Mouse (Mus musculus) kidney, postnatal 36 days (tissue): ENCODE results near the gene Arrdc1.
A peak's percentile ranks its signal among the peaks of the same experiment; 100 is the strongest.

Experiments used
- DNase-seq, 2 experiments: peaks; one replicate each; pipeline ENCODE4 v3.0.0; 2021 to 2022; ENCODE audit warnings: mixed read lengths in 2 of 2

The Arrdc1 gene

DNA sequence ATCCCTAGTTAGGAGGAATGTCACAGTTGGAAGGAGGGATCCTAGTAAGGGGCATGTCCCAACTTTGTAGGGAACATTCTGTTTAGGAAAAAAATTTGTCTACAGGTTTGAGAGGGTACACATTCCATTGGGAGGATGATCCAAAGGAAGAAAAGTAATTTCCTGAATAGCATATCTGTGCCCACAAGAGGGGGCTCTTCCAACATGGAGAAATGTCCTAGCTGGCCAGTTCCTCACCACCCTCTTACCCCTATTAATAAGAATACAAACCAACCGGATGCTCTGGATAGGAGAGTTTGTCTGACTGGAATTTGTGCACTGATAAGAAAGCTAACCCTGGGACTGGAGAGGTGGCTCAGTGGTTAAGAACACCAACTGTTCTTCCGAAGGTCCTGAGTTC is 11.5 kb downstream of the Arrdc1 start:
- peak; percentile 46 to 59 for DNase-seq

DNA sequence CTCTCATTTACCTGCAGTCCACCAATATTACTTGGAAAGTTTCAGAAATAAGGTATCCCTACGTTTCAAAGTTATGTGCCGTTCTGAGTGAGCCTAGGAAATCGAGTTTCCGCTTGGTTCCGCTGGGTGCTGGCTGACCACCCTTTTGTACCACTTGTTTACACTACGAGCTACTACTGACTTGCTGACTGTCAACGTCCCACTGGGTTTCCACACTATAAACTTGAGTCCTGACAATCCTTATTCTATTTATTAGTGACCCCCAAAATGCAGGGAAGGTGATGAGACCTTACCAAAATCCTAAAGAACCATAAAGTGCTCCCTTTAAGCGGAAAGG is 15.2 kb downstream of the Arrdc1 start:
- DNase-seq = no peak

DNA sequence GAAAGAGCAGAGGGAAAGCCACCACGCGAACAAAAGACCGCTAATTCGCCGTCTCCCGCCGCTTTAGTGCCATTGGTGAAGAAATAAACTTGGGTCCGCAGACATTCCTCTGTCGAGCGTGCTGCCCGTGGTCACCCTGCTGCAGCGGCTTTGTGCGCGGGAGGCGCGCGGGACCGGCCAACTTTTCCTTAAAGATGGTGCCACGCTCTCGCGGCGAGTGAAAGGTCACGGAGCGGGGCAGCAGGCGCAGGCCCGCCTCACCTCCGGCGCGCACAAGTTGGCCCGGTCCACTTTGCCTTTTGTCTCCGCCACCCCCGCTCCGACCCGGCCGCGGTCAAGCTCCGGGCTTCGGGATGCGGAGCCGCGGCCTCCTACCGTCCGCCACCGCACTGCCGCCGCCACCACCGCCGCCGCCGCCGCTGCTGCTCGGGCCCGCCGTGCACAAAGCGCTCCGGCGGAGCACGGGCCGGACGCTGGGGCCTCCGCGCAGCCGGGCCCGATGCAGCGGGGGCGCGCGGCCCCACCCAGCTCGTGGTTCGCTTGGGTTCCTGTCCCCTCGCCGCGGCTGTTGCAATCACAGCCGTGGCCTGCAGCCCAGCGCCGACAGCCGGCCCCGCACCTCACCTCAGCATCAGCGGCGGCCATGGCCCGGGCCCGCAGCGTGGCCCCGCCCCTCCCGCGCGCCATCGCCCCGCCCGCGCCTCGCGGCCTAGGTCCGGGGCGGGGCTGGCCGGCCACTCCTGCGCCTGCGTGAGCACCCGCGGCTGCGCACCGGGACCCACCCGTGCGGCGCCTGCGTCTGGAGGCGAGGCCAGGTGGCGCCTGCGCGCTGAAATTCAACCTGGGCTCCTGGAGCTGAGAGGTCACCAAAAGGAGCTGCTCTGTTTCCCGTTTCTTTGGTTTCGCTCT is 15.9 kb downstream of the Arrdc1 start, which contains the start of gene Ehmt1:
Gene Ehmt1 (minus strand): TSS at position 685 of the 909 bp plus-strand sequence.
- DNase-seq = peak; percentile 95 to 97

DNA sequence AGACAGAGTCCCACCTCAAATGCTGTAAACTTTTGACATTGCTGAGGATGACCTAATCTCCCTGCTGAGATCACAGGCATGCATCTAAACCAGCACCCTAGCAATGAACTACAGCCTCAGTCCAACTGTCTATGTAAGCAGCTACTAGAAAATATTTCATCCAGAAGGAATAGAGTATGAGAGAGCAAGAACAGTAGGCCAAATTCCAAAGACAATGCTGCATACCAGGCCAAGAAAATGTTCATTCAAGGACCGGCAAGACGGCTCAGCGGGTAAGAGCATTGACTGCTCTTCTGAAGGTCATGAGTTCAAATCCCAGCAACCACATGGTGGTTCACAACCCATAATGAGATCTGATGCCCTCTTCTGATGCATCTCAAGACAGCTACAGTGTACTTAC is 20.3 kb downstream of the Arrdc1 start:
- DNase-seq = peak in 1 of 2 experiments; percentile 6

DNA sequence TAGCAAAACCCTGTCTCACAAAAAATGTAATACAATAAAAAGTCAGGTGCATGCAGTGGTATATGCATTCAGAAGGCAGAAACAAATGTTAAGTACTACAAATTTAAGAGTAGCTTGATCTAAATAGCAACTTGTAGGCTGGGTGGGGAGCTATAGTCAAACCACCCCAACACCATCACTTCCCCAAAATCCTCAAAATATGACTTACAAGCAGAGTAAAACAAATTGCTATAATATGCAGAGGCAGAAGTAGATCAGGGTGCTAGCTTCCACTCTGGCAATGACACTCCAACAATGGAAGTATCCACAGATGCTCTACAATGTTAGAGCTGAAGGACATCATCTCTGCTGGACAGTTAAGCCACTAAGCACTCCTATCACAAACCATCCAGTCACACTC is 22.5 kb downstream of the Arrdc1 start:
- no peak for DNase-seq

DNA sequence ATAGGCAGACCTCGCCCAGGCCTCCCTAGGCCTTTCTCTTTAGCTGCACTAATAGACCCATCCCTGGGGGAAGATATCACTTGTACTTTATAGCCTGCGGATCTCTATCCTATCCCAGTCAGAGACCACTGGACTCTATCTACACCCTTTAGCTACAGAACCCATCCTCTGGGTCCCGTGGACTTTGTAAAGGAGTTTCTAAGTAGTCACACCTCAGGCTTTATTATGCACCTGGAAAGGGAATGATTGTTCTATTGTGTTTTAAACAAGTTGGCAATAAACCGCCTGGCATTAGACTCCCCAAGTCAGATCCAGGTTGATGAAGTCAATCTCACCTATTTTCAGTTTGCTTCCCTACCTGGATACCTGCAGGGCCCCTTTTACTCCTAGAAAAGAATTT is 22.9 kb downstream of the Arrdc1 start:
- no peak for DNase-seq

DNA sequence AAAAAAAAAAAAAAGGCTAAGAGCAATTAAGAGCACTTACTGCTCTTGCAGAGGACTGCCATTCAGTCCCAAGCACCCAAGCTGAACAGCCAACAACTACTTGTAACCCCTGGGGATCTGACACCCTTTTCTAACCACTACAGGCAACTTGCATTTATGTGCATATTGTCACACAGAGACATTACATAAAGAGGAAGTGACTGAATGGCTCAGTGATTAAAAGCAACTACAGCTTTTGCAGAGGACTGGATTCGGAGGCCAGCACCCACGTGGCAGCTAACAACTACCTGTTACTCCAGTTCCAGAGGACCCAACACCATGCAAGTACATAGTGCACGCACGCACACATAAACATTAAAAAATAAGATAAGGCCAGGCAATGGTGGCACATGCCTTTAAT is 24.6 kb downstream of the Arrdc1 start:
- no peak for DNase-seq

DNA sequence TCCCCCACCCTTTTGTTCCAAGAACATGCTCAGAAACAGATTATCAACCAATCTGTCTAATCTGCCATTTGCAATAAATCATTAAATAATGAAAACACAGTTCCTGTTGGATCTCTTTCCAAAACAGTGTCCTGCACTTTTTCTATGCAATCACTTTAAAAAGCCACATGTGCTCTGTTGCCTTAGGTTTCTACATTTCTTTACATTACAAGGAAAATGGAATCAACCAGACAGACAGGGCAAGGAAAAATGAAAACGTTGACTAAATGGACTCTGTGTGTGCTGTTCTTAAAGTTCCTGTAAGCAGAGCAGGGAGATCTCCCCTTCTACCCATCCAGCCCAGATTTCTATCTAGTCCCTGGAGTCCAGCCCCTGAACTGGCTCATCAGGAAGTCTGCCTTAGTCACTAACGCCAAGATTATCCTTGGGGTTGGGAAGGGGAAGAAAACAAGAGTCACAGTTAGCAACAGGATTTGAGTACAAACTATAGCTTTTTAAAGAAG is 29.3 kb downstream of the Arrdc1 start:
- DNase-seq = no peak

DNA sequence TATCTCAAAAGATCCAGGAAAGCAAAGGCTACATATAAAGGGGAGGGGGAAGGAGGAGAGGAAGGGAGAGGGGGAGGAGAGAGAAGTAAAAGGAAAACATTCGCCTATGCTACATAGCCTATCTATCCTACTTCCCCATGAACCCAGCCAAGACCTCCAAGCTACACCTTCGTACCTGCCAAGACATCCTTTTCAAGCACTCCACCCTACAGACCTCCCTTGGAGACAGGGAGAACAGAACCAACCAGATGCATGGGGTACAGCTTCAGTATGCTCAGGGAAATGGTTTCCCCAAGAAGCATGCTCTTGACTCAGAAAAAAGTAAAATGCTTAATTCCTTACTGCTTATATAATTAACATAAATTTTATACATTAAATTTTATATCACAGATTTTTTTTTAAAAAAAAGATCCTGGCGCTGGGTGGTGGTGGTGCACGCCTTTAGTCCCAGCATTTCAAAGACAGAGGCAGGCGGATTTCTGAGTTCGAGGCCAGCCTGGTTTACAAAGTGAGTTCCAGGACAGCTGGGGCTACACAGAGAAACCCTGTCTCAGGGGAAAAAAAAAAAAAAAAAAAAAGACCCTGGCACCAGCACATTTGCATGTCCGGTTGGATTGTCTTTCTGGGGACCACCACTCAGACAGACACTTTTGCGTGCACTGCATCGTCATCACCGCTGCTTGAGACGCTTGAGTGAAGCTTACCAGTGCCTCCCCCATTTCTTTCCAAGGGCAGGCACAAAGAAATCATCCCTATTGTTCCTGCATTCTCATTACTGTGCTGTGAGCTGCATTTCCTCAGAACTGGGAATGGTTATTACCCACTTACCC is 30.0 kb downstream of the Arrdc1 start:
- DNase-seq = no peak

DNA sequence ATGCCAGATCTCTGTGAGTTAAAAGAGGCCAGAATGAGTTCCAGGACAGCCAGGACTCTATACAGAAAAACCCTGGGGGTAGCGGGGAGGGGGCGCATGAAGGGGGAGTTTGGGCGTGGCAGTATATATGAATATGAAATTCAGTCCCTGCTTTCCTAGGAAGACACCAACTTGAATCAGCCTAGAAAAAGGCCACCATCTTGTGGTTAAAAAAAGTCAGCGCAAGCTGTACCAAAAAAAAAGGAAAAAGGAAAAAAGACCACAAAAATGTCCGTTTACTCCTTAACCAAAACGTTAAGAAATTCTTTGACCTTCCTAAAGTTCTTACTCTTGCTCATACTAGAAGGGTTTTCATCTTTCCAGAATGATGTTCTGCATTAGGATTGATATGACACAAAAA is 32.1 kb downstream of the Arrdc1 start:
- DNase-seq = no peak

DNA sequence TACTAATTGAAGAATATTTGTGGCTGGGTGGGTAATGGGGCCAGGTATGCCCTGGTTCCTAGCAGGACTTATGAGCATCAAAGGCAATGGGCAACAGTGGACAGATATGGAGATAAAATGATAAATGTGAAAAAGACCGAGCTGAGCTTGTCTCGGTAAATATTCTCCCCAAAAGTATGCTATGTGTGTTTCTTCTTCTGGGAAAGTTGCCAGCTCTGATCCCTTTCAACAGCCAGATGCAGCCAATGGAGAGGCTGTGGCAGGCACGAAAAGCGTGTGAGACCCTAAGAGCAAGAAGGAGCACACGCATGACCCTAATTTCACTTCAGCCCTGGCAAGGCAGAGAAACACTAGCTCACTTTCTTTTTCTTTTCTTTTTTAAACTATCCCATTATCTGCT is 34.0 kb downstream of the Arrdc1 start:
- no peak for DNase-seq

DNA sequence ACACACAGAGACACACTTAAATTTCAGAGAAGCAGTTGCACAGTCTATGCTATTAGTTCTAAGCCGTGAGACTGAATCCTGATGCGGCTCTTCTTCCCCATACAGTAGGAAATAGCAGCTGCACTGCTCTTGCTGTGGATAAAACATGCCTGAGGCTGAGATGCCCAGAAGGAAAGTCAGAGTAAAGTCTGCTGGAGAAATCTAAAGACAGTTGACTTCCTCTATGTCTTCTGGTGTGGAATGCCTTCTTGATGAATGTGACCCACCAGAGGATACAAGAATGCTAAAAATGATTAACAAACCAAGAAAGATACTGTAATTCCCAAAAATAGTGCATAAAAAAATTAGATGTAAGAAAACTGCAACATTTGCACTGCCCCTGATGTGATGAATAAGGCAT is 35.8 kb downstream of the Arrdc1 start:
- DNase-seq = no peak

DNA sequence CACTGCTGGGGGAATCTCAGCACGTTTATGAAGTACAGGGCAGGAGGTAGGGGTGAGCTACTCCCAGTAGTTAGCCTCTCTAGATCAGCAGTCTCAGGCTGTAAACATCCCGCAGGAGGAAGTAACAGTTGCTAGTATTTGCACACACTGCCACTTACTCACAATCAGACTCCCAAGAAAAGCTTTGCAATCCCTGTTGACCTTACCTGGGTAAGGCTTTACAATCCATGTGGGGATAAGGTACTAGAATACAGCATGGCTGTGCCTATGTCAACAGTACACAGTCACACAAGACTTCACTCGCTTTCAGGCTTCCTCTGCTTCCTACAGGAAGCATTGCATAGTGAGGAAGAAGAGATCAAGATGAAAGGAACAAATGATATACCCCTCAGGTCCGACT is 38.3 kb downstream of the Arrdc1 start:
- no peak for DNase-seq

DNA sequence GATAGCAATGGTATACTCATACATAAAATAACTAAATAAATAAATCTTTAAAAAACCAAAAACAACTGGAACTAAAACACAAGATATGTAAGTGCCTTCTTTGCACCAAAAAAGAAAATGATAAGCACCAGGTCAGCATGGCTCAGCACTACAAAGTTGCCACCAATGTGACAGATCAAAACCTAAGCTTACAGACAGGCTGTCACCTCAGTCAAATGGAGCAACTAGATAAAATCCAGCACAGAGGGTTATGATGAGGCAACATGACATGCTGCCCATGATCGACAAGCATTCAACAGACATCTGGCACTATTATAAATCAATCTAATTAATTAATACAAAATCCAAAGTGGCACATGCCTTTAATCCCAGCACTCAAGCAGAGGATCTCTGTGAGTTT is 40.8 kb downstream of the Arrdc1 start:
- DNase-seq = no peak

DNA sequence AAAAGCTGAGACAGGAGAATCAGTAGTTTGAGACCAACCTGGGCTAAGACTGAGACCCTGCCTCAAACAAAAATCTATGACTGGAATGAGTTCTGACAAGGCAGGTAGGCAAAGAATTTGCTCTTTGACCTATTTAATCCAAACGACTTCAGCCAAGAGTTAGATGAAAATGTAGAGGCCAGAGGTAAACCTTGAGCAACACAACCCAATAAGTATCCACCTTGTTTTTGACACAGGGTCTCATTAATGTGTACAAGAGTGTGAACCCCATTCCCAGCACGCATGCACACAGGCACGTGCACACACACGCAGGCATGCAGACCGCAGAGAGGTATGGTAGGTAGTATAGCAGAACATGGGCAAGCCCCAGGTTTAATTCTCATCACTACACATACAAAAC is 42.7 kb downstream of the Arrdc1 start:
- DNase-seq = no peak

DNA sequence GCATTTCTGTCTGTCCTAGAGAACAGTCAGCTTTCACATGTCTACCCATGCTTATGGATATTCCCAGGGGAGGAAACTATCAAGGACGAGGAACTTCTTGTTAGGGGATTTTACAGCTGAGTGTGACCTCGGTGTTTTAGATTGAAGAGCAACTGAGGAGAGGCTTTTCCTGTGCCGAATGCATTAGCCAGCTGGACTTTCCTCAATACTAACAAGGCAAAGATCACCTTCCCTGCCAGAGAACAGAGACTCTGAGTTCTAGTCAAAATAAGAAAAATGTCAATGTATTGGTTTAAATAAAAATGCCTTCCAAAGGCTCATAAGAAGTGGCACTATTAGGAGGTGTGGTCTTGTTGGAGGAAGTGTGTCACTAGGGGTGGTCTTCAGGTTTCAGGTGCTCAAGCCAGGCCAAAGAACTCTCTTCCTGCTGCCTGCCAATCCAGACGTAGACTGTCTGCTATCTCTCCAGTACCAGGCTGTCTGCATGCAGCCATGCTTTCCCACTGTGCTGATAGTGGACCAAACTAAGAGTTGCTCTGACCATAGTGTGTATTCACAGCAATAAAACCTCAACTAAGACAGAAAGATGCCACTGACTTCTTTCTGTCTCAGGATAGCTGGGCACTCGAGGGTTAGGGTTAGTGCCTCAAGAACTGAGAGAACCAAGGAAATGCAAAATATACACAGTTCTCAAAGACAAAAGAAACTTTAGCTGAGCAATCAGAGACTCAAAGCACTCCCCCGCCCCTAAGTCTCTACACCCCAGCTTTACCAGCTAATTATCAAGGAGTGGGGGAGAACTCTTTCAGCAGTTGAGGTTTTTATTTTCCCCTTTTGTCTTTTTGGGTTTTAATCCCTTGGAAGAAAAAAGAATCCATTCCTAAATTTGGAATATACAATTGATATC is 44.3 kb downstream of the Arrdc1 start:
- DNase-seq = no peak

DNA sequence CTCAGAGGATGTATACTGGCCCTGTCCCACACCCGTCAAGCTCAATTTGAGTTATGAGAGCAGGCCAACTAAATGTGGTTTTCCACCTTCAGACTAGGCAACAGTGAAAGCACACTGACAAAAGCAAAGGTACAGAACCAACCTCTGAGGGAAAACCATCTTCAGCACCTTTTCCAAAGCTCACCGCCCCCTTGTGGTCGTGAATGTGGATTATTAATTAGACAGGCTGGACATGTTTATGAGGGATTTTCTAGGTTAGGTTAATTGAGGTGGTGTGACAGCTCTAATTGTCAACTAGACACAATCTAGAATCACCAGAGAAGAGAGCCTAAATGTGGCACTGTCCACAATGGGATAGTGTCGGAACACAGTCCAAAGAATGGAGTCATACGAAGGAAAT is 46.2 kb downstream of the Arrdc1 start:
- DNase-seq = peak in 1 of 2 experiments; percentile 66

DNA sequence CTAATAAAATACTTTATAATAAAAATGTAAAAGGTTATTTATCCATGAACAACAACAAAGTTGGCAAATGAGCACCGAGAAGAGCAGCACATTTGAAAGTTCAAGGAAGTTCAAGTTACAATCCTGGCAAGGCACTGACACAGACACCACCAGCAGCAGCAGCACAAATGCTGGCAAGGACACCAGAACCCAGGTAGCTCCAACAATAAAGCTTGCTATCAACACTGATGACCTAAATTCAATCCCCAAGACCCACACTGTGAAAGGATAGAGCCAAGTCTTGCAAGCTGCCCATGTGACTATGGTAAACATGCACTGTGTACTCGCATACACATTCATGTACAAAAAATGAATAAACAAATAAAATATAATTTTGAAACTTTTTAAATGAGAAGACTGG is 54.4 kb downstream of the Arrdc1 start:
- DNase-seq = no peak
